Mouse (Mus musculus) liver, embryonic 16.5 days (tissue): ENCODE data around the gene Zcchc24. TPM values are rescaled to one million over a fixed set of nuclear protein-coding genes. Genes with fewer than 3 reads are reported as not detected.

Source experiments
- ATAC-seq: fragments of 200-750 bp; cut with Nextera tagmentation; 2 replicates; pipeline ENCODE4 v1.8.0; 2017; ENCODE audit warnings: low read depth, mild to moderate bottlenecking, moderate number of reproducible peaks, moderate library complexity
- H3K27ac ChIP-seq: fragments of 300-500 bp; sonication (generic); 2 replicates; pipeline ENCODE4 v1.5.1; 2014; ENCODE audit warnings: mild to moderate bottlenecking, low read length
- H3K27me3 ChIP-seq: fragments of 300-500 bp; sonication (generic); 2 replicates; pipeline ENCODE4 v1.6.1; 2014; ENCODE audit warnings: low read depth, low read length, mixed read lengths; ENCODE audit not compliant: control insufficient read depth, insufficient read depth
- H3K36me3 ChIP-seq: fragments of 300-500 bp; sonication (generic); 2 replicates; pipeline ENCODE4 v1.6.1; 2014; ENCODE audit warnings: mild to moderate bottlenecking; ENCODE audit not compliant: control insufficient read depth, insufficient read depth
- H3K4me1 ChIP-seq: fragments of 300-500 bp; sonication (generic); 2 replicates; pipeline ENCODE4 v1.6.1; 2014; ENCODE audit warnings: low read depth, low read length, mixed read lengths; ENCODE audit not compliant: control insufficient read depth
- H3K4me2 ChIP-seq: fragments of 300-500 bp; sonication (generic); 2 replicates; pipeline ENCODE4 v1.6.1; 2014; ENCODE audit warnings: low read depth, low read length, mixed read lengths
- H3K4me3 ChIP-seq: fragments of 300-500 bp; sonication (generic); 2 replicates; pipeline ENCODE4 v1.5.1; 2014; ENCODE audit warnings: low read depth, mild to moderate bottlenecking, low read length
- H3K9ac ChIP-seq: fragments of 300-500 bp; sonication (generic); 2 replicates; pipeline ENCODE4 v1.6.1; 2014; ENCODE audit warnings: low read depth, low read length
- H3K9me3 ChIP-seq: fragments of 300-500 bp; sonication (generic); replicated peaks from 2 replicates; pipeline ENCODE4 v1.6.1; 2016; ENCODE audit warnings: low read length; ENCODE audit not compliant: control insufficient read depth
- WGBS: fragments of 180-500 bp; shearing (Covaris S2); extraction: QIAGEN DNeasy Blood & Tissue Kit; methylation state at CpG from one replicate; pipeline ENCODE4 v1.1.7; 2014; ENCODE audit not compliant: insufficient replicate concordance; 5-methylcytosine and 5-hydroxymethylcytosine counted together
- polyA plus RNA-seq: library from polyadenylated mRNA; unstranded; fragments of >200 nt; fragmentation: Nextera tagmentation; extraction: Ambion mirVana; gene quantifications from 2 replicates; pipeline ENCODE4 v1.2.1, GENCODE M21; 2015

Gene Zcchc24
- polyA plus RNA-seq, 1 experiment from 2014 or later = 5.5 TPM

GRCm38 (mm10) chr14:25663649-25664309 is 105.1 kb downstream of the Zcchc24 start:
- peaks cover 4% of the 10 kb centered on the region for H3K4me1 ChIP-seq
- no peak overlapping the region for H3K9ac ChIP-seq
- H3K4me2 ChIP-seq = no peak overlapping the region
- H3K4me3 ChIP-seq = no peak overlapping the region
- no peaks in the 10 kb centered on the region for H3K9me3 ChIP-seq
- no peak overlapping the region for H3K27ac ChIP-seq
- H3K27me3 ChIP-seq = no peaks in the 10 kb centered on the region
- 75% methylated on average over 7 of the region's 7 CpGs for WGBS
- ATAC-seq = no peak
- H3K36me3 ChIP-seq = peaks cover 8% of the 10 kb centered on the region

Other genes with a start within 250 kb of the Zcchc24 start
- gene Ppif, start 74.9 kb downstream of the Zcchc24 start, polyA plus RNA-seq = 20.5 and 26.0 TPM in 2 replicates
- gene Anxa11, start 73.1 kb upstream of the Zcchc24 start, polyA plus RNA-seq = 11.4 and 13.3 TPM in 2 replicates
- not detected in 2 replicates for gene Plac9a, start 134.1 kb upstream of the Zcchc24 start, polyA plus RNA-seq
- 1.5 and 1.8 TPM in 2 replicates for gene Tmem254a, start 158.6 kb upstream of the Zcchc24 start, polyA plus RNA-seq
- not detected in 2 replicates for gene Cphx1, start 169.3 kb upstream of the Zcchc24 start, polyA plus RNA-seq
- gene Duxbl1, start 209.5 kb upstream of the Zcchc24 start, polyA plus RNA-seq = 0.04 TPM in 1 of 2 replicates, not detected in the other